Mouse (Mus musculus) heart, embryonic 13.5 days (tissue): ENCODE measurements around the gene Kif22. TPM values are rescaled to one million over a fixed set of nuclear protein-coding genes. Genes with fewer than 3 reads are reported as not detected.
"Not testable (repeated sequence)": the region's sequence is repeated elsewhere in the genome, so short reads cannot be mapped to it uniquely, and the experiment has no call there.

Experiments used
- ATAC-seq: fragments of 200-750 bp; cut with Nextera tagmentation; 2 replicates; pipeline ENCODE4 v1.8.0; 2017; ENCODE audit warnings: moderate TSS enrichment; ENCODE audit not compliant: insufficient number of reproducible peaks, low FRiP score, low TSS enrichment; ENCODE audit errors: extremely low read depth
- H3K27ac ChIP-seq: fragments of 300-500 bp; sonication (generic); replicated peaks from 2 replicates; pipeline ENCODE4 v1.5.1; 2015; ENCODE audit warnings: moderate library complexity, mild to moderate bottlenecking, inconsistent platforms
- H3K27me3 ChIP-seq: fragments of 300-500 bp; sonication (generic); replicated peaks from 2 replicates; pipeline ENCODE4 v1.6.1; 2015; ENCODE audit warnings: mild to moderate bottlenecking, inconsistent platforms
- H3K36me3 ChIP-seq: fragments of 300-500 bp; sonication (generic); 2 replicates; pipeline ENCODE4 v1.6.1; 2015; ENCODE audit warnings: mild to moderate bottlenecking, inconsistent platforms
- H3K4me1 ChIP-seq: fragments of 300-500 bp; sonication (generic); 2 replicates; pipeline ENCODE4 v1.6.1; 2015; ENCODE audit warnings: inconsistent platforms
- H3K4me2 ChIP-seq: fragments of 300-500 bp; sonication (generic); 2 replicates; pipeline ENCODE4 v1.6.1; 2015; ENCODE audit warnings: inconsistent platforms, mild to moderate bottlenecking, moderate library complexity
- H3K4me3 ChIP-seq: fragments of 300-500 bp; sonication (generic); 2 replicates; pipeline ENCODE4 v1.5.1; 2015; ENCODE audit warnings: moderate library complexity, mild to moderate bottlenecking, inconsistent platforms
- H3K9ac ChIP-seq: fragments of 300-500 bp; sonication (generic); 2 replicates; pipeline ENCODE4 v1.6.1; 2015; ENCODE audit warnings: inconsistent platforms, mild to moderate bottlenecking, moderate library complexity
- H3K9me3 ChIP-seq: fragments of 300-500 bp; sonication (generic); 2 replicates; pipeline ENCODE4 v1.6.1; 2016; ENCODE audit warnings: inconsistent platforms
- WGBS: fragments of 180-500 bp; shearing (Covaris S2); methylation state at CpG from one replicate; pipeline ENCODE4 v1.1.7; 2015; ENCODE audit warnings: mixed read lengths; 5-methylcytosine and 5-hydroxymethylcytosine counted together
- polyA plus RNA-seq: library from polyadenylated mRNA; unstranded; fragments of >200 nt; fragmentation: Nextera tagmentation; extraction: Ambion mirVana; gene quantifications from 2 replicates; pipeline ENCODE4 v1.2.1, GENCODE M21; 2015

Gene Kif22
- polyA plus RNA-seq = 72.4 and 79.2 TPM in 2 replicates

DNA sequence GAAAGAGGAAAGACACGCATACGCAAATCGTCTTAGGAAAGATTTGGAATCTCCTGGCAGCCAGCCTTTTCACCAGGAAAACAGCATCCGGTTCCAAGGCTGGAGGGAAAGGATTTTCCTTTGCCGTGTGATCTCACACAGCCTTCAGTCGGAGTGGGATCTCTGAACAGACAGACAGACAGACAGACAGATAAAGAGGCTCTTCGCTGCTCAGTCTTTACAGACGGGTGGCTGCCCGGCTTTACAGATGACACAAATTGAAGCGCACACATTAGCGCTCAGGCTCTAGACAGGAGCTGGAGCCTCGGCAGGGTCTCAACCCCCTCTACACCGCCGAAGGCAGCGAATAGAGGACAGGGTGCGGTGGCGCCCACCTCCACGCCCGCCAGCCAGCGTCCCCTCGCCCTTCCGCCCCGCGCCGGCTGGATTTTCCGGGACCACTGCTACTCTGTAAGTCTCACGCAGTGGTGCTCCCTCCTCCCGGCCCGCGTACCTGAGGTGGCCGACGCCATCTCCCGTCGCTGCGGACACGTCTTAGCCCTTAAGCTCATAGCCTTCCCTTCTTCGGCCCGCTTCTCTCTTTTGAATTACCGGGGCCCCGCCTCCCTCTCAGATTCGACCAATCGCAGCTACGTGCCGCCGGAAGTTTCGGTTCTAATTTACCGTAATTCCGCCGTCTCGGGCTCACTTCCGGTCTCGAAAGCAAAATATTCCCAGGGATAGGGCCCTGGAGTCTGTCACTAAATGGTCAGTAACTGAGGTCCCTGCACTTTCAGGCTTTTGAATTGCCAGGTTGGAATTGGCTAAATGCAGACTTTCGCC lies at the start of gene Kif22:
Kif22 (minus strand) TSS at position 621 of the 822 bp plus-strand sequence.
- peak within 1 kb of the TSS; percentile 87 for H3K27ac ChIP-seq
- peaks cover 21% of the 10 kb centered on the region for H3K36me3 ChIP-seq
- H3K27me3 ChIP-seq = no peaks in the 10 kb centered on the region
- peaks cover 24% of the 10 kb centered on the region for H3K4me1 ChIP-seq
- peak within 1 kb of the TSS; percentile 95 for H3K9ac ChIP-seq
- H3K4me2 ChIP-seq = peak within 1 kb of the TSS; percentile 91
- no peaks in the 10 kb centered on the region for H3K9me3 ChIP-seq
- ATAC-seq = peak; percentile 70
- WGBS = under 1% methylated on average over 53 of the region's 53 CpGs
- H3K4me3 ChIP-seq = peak within 1 kb of the TSS; percentile 96

GRCm38 (mm10) chr7:127091114-127091896 lies 49.0 kb upstream of the Kif22 start, which contains the start of gene AI467606:
Gene AI467606, plus strand, starts transcription at chr7:127091359.
- peaks cover 10% of the 10 kb centered on the region for H3K4me1 ChIP-seq
- WGBS = 57% methylated on average over 16 of the region's 16 CpGs
- H3K27me3 ChIP-seq = no peaks in the 10 kb centered on the region
- H3K9me3 ChIP-seq = no peaks in the 10 kb centered on the region
- no peaks in the 10 kb centered on the region for H3K36me3 ChIP-seq
- peak within 1 kb of the TSS; percentile 48 for H3K4me2 ChIP-seq
- peak within 1 kb of the TSS; percentile 38; the same call in 1 of the 2 replicates for H3K9ac ChIP-seq
- peak within 1 kb of the TSS; percentile 25; the same call in 1 of the 2 replicates for H3K4me3 ChIP-seq
- no peak; the same call in 1 of the 2 replicates for ATAC-seq
- no peak within 1 kb of the TSS for H3K27ac ChIP-seq

DNA sequence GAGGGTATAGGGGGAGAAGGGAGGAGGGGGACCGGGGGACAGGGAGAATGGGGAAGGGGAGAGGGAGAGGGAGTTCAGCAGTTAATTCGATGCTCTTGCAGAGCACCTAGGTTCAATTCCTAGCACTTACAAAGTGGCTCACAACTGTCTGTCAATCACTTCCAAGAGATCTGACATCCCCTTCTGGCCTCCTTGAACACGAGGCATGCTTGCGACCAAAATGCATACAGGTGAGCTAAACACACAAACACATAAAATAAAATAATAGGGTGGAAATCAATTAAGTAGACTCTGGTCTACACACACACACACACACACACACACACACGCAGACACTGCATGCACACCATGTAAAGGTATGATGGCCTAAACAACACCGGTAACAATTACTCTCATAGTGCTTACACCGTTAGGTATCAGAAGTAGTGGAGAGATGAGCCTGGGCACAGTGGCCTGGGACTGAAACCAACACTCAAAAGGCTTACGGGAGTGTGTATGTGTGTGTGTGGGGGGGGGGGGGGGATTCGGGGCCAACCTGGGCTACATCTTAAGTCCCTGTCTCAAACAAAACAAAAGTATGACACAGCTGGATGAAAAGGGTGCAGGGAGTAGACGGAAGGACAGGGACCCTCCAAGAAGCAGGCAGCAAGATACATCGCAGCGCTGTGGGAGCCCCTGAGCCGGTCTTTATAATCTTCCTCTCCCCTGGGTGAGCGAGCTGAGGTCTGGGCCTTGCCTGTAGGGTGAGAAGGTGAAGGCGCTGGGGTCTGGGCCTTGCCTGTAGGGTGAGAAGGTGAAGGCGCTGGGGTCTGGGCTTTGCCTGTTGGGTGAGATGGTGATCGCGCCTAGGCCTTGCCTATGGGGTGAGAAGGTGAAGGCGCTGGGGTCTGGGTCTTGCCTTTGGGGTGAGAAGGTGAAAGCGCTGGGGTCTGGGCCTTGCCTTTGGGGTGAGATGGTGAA lies 48.2 kb upstream of the Kif22 start:
- no peaks in the 10 kb centered on the region for H3K27me3 ChIP-seq
- peak overlapping the region; percentile 48; the same call in 1 of the 2 replicates for H3K4me2 ChIP-seq
- 82% methylated on average over 20 of the region's 20 CpGs for WGBS
- peaks cover 10% of the 10 kb centered on the region for H3K4me1 ChIP-seq
- ATAC-seq = no peak
- no peak overlapping the region for H3K9ac ChIP-seq
- H3K36me3 ChIP-seq = no peaks in the 10 kb centered on the region
- no peaks in the 10 kb centered on the region for H3K9me3 ChIP-seq
- H3K4me3 ChIP-seq = no peak overlapping the region
- H3K27ac ChIP-seq = no peak overlapping the region

DNA sequence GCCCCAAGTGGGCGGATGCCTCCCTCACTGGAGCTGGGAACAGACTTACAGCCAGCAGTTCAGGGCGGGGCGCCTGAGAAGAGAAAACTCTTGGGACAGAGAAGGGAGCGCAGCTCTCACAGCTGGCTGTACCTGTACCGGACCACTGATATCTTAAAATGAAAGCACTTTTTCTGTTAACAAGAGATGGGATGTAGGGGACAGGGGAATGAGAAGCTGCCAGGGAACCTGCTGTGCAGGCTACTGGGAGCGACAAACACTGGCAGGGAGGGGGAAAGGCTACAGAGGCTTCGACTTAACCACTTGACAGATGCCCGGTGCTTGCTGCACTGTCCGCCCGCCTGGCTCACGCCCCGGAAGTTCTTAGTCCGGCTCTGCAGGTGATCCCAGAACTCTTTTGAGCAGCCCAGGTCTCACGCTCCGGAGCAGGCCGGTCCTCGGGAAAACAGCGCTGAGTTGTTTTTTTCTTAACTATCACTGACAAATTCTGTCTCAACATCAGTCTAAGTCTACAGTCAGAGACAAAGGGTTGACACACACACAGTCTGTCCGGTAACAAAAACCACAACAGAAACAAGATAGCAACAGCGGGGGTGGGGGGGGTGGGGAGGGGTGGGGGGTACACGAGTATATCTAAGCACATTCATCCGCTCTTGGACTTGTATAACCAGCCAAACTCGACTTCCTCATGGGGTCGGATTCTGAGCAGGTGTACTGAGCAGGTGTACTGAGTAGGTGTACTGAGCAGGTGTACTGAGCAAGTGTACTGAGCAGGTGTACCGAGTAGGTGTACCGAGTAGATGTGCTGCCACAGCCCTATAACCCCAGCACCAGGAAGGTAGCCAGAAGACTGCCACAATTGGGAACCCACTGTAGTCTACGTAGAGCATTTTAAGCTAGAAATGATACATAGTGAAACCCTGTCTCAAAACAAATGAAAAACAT lies 46.9 kb upstream of the Kif22 start:
- Histone ChIP-seq H3K27me3 (no peaks in the 10 kb centered on the region), H3K4me3 (peak overlapping the region; percentile 35), H3K9ac (peak overlapping the region; percentile 69), H3K27ac (no peak overlapping the region), H3K9me3 (no peaks in the 10 kb centered on the region), H3K36me3 (no peaks in the 10 kb centered on the region), H3K4me1 (peaks cover 10% of the 10 kb centered on the region), H3K4me2 (peak overlapping the region; percentile 63)
- WGBS = 21% methylated on average over 27 of the region's 27 CpGs
- no peak for ATAC-seq

DNA sequence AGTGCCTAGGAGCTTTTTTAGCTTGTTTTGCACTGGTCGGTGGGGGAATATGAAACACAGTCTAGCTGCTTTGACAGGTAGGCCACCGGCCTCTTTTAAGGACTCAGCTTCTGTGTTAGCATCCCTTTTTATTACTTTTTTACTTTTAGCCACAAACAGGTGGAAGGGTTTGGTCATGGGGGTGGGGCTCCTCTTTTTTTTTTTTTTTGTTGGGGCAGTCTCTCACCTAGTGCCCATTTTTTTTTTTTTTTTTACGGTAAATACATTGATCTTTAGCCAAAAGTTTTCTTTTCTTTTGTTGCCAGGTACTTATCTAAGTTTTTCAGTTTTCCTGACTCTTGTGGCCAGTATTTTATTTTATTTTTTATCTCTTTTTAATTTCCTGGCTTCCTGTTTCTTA lies 45.8 kb upstream of the Kif22 start:
- H3K27ac ChIP-seq = no peak overlapping the region
- no peaks in the 10 kb centered on the region for H3K36me3 ChIP-seq
- H3K4me2 ChIP-seq = no peak overlapping the region
- ATAC-seq = no peak
- WGBS = 77% methylated on average over 3 of the region's 3 CpGs
- no peak overlapping the region for H3K9ac ChIP-seq
- peaks cover 10% of the 10 kb centered on the region for H3K4me1 ChIP-seq
- H3K9me3 ChIP-seq = no peaks in the 10 kb centered on the region
- no peak overlapping the region for H3K4me3 ChIP-seq
- H3K27me3 ChIP-seq = no peaks in the 10 kb centered on the region

DNA sequence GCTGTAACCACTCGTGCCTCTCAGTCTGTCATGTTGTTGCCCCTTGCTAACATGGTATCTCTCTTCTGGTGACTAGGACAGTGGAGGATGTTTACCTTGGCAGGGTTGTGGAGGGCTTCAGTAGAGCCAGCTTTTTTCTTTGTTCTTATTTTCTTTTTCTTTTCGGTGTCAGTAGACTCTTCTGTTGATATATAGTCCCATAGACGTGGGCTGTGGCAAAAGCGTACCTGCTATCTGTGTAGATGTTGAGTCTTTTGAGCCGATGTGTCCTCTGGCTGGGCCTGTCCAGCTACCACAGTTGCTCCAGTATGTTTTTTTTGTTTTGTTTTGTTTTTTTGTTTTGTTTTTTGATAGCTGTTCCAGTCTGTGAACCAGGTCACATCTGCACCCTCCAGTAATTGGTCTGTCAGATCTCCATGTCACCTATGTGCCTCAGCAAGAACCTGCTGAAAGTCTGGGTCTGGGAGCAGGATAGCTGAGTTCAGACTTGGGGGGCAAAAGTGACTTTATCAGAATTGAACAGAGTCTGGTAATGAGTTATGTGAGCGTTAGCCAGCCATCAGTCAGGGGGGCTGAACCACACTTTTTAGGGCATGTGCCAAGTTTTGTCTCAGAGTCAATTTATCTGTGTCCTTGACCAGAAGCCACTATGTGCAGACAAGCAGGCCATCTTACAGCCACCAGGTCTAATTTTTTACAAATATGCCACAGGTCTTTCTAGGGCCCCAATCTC lies 45.2 kb upstream of the Kif22 start, which contains the start of gene Zg16:
Zg16 (minus strand) TSS at position 51 of the 733 bp plus-strand sequence.
- H3K4me3 ChIP-seq, H3K4me2 ChIP-seq, H3K9ac ChIP-seq, H3K27ac ChIP-seq, H3K27me3 ChIP-seq, H3K36me3 ChIP-seq, H3K9me3 ChIP-seq, ATAC-seq: not testable (repeated sequence)
- H3K4me1 ChIP-seq = peaks cover 10% of the 10 kb centered on the region
- 55% methylated on average over 6 of the region's 6 CpGs for WGBS

GRCm38 (mm10) chr7:127085751-127086150 lies 43.5 kb upstream of the Kif22 start:
- not testable (repeated sequence) for H3K4me3 ChIP-seq, H3K9me3 ChIP-seq, H3K27me3 ChIP-seq, H3K4me2 ChIP-seq, H3K27ac ChIP-seq, H3K9ac ChIP-seq, H3K36me3 ChIP-seq, ATAC-seq
- peaks cover 10% of the 10 kb centered on the region for H3K4me1 ChIP-seq
- WGBS = 28% methylated on average over 6 of the region's 6 CpGs

GRCm38 (mm10) chr7:127084794-127085193 lies 42.5 kb upstream of the Kif22 start:
- no peaks in the 10 kb centered on the region for H3K27me3 ChIP-seq
- ATAC-seq = no peak
- H3K4me1 ChIP-seq = peaks cover 15% of the 10 kb centered on the region
- WGBS = 79% methylated on average over 2 of the region's 2 CpGs
- no peak overlapping the region for H3K9ac ChIP-seq
- H3K4me2 ChIP-seq = no peak overlapping the region
- H3K36me3 ChIP-seq = no peaks in the 10 kb centered on the region
- no peak overlapping the region for H3K27ac ChIP-seq
- H3K4me3 ChIP-seq = no peak overlapping the region
- H3K9me3 ChIP-seq = no peaks in the 10 kb centered on the region

DNA sequence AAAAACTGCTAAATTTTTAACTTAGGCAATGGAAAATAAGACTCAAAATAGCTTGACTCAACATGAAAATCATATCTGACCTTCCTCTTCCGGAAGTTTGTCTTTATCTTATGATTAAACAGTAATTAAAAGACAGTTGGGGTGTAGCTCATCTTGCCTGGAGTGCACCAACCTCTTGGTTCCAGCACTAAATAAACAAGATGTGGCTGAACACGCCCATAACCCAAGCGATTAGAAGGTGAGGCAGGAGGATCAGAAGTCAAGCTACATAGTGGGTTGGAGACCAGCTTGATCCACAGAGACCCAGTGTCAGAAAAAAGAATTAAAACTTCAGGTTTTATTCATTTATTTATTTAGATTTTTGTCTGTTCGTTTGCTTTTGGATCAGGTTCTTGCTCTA lies 41.4 kb upstream of the Kif22 start:
- no peak for ATAC-seq
- 67% methylated on average over 4 of the region's 4 CpGs for WGBS
- Histone ChIP-seq H3K9me3 (no peaks in the 10 kb centered on the region), H3K36me3 (no peaks in the 10 kb centered on the region), H3K9ac (no peak overlapping the region), H3K4me2 (no peak overlapping the region), H3K4me3 (no peak overlapping the region), H3K27ac (no peak overlapping the region), H3K27me3 (no peaks in the 10 kb centered on the region), H3K4me1 (peaks cover 6% of the 10 kb centered on the region)
